Mouse (Mus musculus): Measurements from ENCODE around the gene Cmip. TPM values are rescaled to one million over a fixed set of nuclear protein-coding genes. Genes with fewer than 3 reads are reported as not detected.

The Cmip gene
- polyA plus RNA-seq, 1 experiment from 2014 or later: 106 TPM

GRCm38 (mm10) chr8:117308303-117309095 lies 51.6 kb downstream of the Cmip start:
- no peak overlapping the region for H3K27ac ChIP-seq (replicated peaks; ENCODE audit: low read depth, low read length)
- H3K27me3 ChIP-seq (ENCODE audit: control insufficient read depth, insufficient read depth, low read length): no peaks in the 10 kb centered on the region
- WGBS: 86% methylated on average over 13 of the region's 13 CpGs
- H3K9ac ChIP-seq (replicated peaks; ENCODE audit: low read length): no peak overlapping the region
- ATAC-seq (ENCODE audit: low FRiP score, low TSS enrichment): no peak
- no peaks in the 10 kb centered on the region for H3K9me3 ChIP-seq (ENCODE audit: control insufficient read depth, low read length)
- no peak overlapping the region for H3K4me2 ChIP-seq (ENCODE audit: low read length)
- no peak overlapping the region for H3K4me3 ChIP-seq (replicated peaks; ENCODE audit: low read depth, low read length)
- no peaks in the 10 kb centered on the region for H3K36me3 ChIP-seq (ENCODE audit: control insufficient read depth, insufficient read depth, low read length)
- DNase-seq: no peak
- peaks cover 7% of the 10 kb centered on the region for H3K4me1 ChIP-seq (ENCODE audit: control insufficient read depth, insufficient read depth, low read length)

GRCm38 (mm10) chr8:117309653-117310274 lies 52.9 kb downstream of the Cmip start:
- DNase-seq (no peak), ATAC-seq (ENCODE audit: low FRiP score, low TSS enrichment) (no peak)
- Histone ChIP-seq H3K36me3 (ENCODE audit: control insufficient read depth, insufficient read depth, low read length) (no peaks in the 10 kb centered on the region), H3K4me2 (ENCODE audit: low read length) (no peak overlapping the region), H3K27ac (replicated peaks; ENCODE audit: low read depth, low read length) (no peak overlapping the region), H3K4me1 (ENCODE audit: control insufficient read depth, insufficient read depth, low read length) (peaks cover 14% of the 10 kb centered on the region), H3K9ac (replicated peaks; ENCODE audit: low read length) (no peak overlapping the region), H3K27me3 (ENCODE audit: control insufficient read depth, insufficient read depth, low read length) (no peaks in the 10 kb centered on the region), H3K9me3 (ENCODE audit: control insufficient read depth, low read length) (no peaks in the 10 kb centered on the region), H3K4me3 (replicated peaks; ENCODE audit: low read depth, low read length) (no peak overlapping the region)
- WGBS: 94% methylated on average over 12 of the region's 12 CpGs

- H3K4me1 ChIP-seq (ENCODE audit: control insufficient read depth, insufficient read depth, low read length): peaks cover 17% of the 10 kb centered on the region
- H3K9me3 ChIP-seq (ENCODE audit: control insufficient read depth, low read length): no peaks in the 10 kb centered on the region
- no peaks in the 10 kb centered on the region for H3K27me3 ChIP-seq (ENCODE audit: control insufficient read depth, insufficient read depth, low read length)
- H3K36me3 ChIP-seq (ENCODE audit: control insufficient read depth, insufficient read depth, low read length): no peaks in the 10 kb centered on the region
- DNase-seq (no peak), ATAC-seq (ENCODE audit: low FRiP score, low TSS enrichment) (no peak)
- no peak overlapping the region for H3K4me2 ChIP-seq (ENCODE audit: low read length)
- no peak overlapping the region for H3K9ac ChIP-seq (replicated peaks; ENCODE audit: low read length)
- H3K27ac ChIP-seq (replicated peaks; ENCODE audit: low read depth, low read length): no peak overlapping the region
- 88% methylated on average over 8 of the region's 8 CpGs for WGBS
- no peak overlapping the region for H3K4me3 ChIP-seq (replicated peaks; ENCODE audit: low read depth, low read length)
Measured at GRCm38 (mm10) chr8:117310961-117311561, 54.2 kb downstream of the Cmip start.

- peaks cover 19% of the 10 kb centered on the region for H3K4me1 ChIP-seq (ENCODE audit: control insufficient read depth, insufficient read depth, low read length)
- H3K4me2 ChIP-seq (ENCODE audit: low read length): no peak overlapping the region; the same call in 1 of the 2 replicates
- peak overlapping the region; percentile 60 for H3K27ac ChIP-seq (replicated peaks; ENCODE audit: low read depth, low read length)
- no peaks in the 10 kb centered on the region for H3K36me3 ChIP-seq (ENCODE audit: control insufficient read depth, insufficient read depth, low read length)
- ATAC-seq (ENCODE audit: low FRiP score, low TSS enrichment) (0 out of 2 replicates have a peak, but pooled peaks have one; percentile 8), DNase-seq (no peak)
- H3K9ac ChIP-seq (replicated peaks; ENCODE audit: low read length): no peak overlapping the region
- H3K4me3 ChIP-seq (replicated peaks; ENCODE audit: low read depth, low read length): no peak overlapping the region
- 23% methylated on average over 8 of the region's 8 CpGs for WGBS
- no peaks in the 10 kb centered on the region for H3K27me3 ChIP-seq (ENCODE audit: control insufficient read depth, insufficient read depth, low read length)
- no peaks in the 10 kb centered on the region for H3K9me3 ChIP-seq (ENCODE audit: control insufficient read depth, low read length)
Measured at GRCm38 (mm10) chr8:117314308-117314953, 57.6 kb downstream of the Cmip start.

- H3K4me3 ChIP-seq (replicated peaks; ENCODE audit: low read depth, low read length): no peak overlapping the region
- H3K9ac ChIP-seq (replicated peaks; ENCODE audit: low read length): no peak overlapping the region
- no peak for ATAC-seq (ENCODE audit: low FRiP score, low TSS enrichment)
- H3K4me2 ChIP-seq (ENCODE audit: low read length): no peak overlapping the region
- H3K27me3 ChIP-seq (ENCODE audit: control insufficient read depth, insufficient read depth, low read length): no peaks in the 10 kb centered on the region
- peaks cover 31% of the 10 kb centered on the region for H3K4me1 ChIP-seq (ENCODE audit: control insufficient read depth, insufficient read depth, low read length)
- 93% methylated on average over 16 of the region's 16 CpGs for WGBS
- H3K27ac ChIP-seq (replicated peaks; ENCODE audit: low read depth, low read length): no peak overlapping the region
- no peaks in the 10 kb centered on the region for H3K36me3 ChIP-seq (ENCODE audit: control insufficient read depth, insufficient read depth, low read length)
- no peak for DNase-seq
- H3K9me3 ChIP-seq (ENCODE audit: control insufficient read depth, low read length): no peaks in the 10 kb centered on the region
Measured at GRCm38 (mm10) chr8:117315727-117316126, 58.9 kb downstream of the Cmip start.

GRCm38 (mm10) chr8:117317478-117317877 lies 60.6 kb downstream of the Cmip start:
- H3K4me1 ChIP-seq (ENCODE audit: control insufficient read depth, insufficient read depth, low read length): peaks cover 46% of the 10 kb centered on the region
- DNase-seq: no peak
- H3K4me3 ChIP-seq (replicated peaks; ENCODE audit: low read depth, low read length): no peak overlapping the region
- H3K27me3 ChIP-seq (ENCODE audit: control insufficient read depth, insufficient read depth, low read length): no peaks in the 10 kb centered on the region
- H3K36me3 ChIP-seq (ENCODE audit: control insufficient read depth, insufficient read depth, low read length): no peaks in the 10 kb centered on the region
- no peak for ATAC-seq (ENCODE audit: low FRiP score, low TSS enrichment)
- H3K27ac ChIP-seq (replicated peaks; ENCODE audit: low read depth, low read length): no peak overlapping the region
- no peak overlapping the region for H3K4me2 ChIP-seq (ENCODE audit: low read length)
- 93% methylated on average over 8 of the region's 8 CpGs for WGBS
- no peaks in the 10 kb centered on the region for H3K9me3 ChIP-seq (ENCODE audit: control insufficient read depth, low read length)
- H3K9ac ChIP-seq (replicated peaks; ENCODE audit: low read length): no peak overlapping the region

- Histone ChIP-seq H3K4me2 (ENCODE audit: low read length) (no peak overlapping the region), H3K4me3 (replicated peaks; ENCODE audit: low read depth, low read length) (no peak overlapping the region), H3K27ac (replicated peaks; ENCODE audit: low read depth, low read length) (no peak overlapping the region), H3K4me1 (ENCODE audit: control insufficient read depth, insufficient read depth, low read length) (peaks cover 53% of the 10 kb centered on the region), H3K9ac (replicated peaks; ENCODE audit: low read length) (no peak overlapping the region), H3K9me3 (ENCODE audit: control insufficient read depth, low read length) (no peaks in the 10 kb centered on the region), H3K36me3 (ENCODE audit: control insufficient read depth, insufficient read depth, low read length) (no peaks in the 10 kb centered on the region), H3K27me3 (ENCODE audit: control insufficient read depth, insufficient read depth, low read length) (no peaks in the 10 kb centered on the region)
- ATAC-seq (ENCODE audit: low FRiP score, low TSS enrichment) (no peak), DNase-seq (no peak)
- 84% methylated on average over 26 of the region's 26 CpGs for WGBS
Measured at GRCm38 (mm10) chr8:117318911-117319826, 62.3 kb downstream of the Cmip start.

- peaks cover 44% of the 10 kb centered on the region for H3K4me1 ChIP-seq (ENCODE audit: control insufficient read depth, insufficient read depth, low read length)
- no peak overlapping the region for H3K4me3 ChIP-seq (replicated peaks; ENCODE audit: low read depth, low read length)
- H3K36me3 ChIP-seq (ENCODE audit: control insufficient read depth, insufficient read depth, low read length): no peaks in the 10 kb centered on the region
- H3K9me3 ChIP-seq (ENCODE audit: control insufficient read depth, low read length): no peaks in the 10 kb centered on the region
- DNase-seq: no peak
- WGBS: 93% methylated on average over 10 of the region's 10 CpGs
- no peak overlapping the region for H3K4me2 ChIP-seq (ENCODE audit: low read length)
- peak overlapping the region; percentile 92; the same call in 1 of the 2 replicates for H3K27ac ChIP-seq (replicated peaks; ENCODE audit: low read depth, low read length)
- H3K9ac ChIP-seq (replicated peaks; ENCODE audit: low read length): no peak overlapping the region; the same call in 1 of the 2 replicates
- no peak for ATAC-seq (ENCODE audit: low FRiP score, low TSS enrichment)
- no peaks in the 10 kb centered on the region for H3K27me3 ChIP-seq (ENCODE audit: control insufficient read depth, insufficient read depth, low read length)
Measured at GRCm38 (mm10) chr8:117320616-117321015, 63.8 kb downstream of the Cmip start.
